Mouse (Mus musculus) lung, postnatal 0 days (tissue): ENCODE measurements around the gene Shroom2. TPM values are rescaled to one million over a fixed set of nuclear protein-coding genes. Genes with fewer than 3 reads are reported as not detected.

Source experiments
- ATAC-seq: fragments of 200-750 bp; cut with Nextera tagmentation; 2 replicates; pipeline ENCODE4 v1.8.0; 2017; ENCODE audit warnings: moderate library complexity
- DNase-seq: peaks from one replicate; pipeline ENCODE4 v3.0.0-alpha.2; 2016; ENCODE audit warnings: low spot score
- H3K27ac ChIP-seq: fragments of 300-500 bp; sonication (generic); 2 replicates; pipeline ENCODE4 v1.5.1; 2014; ENCODE audit warnings: antibody characterized with exemption, mild to moderate bottlenecking, low read length, mixed read lengths
- H3K27me3 ChIP-seq: fragments of 300-500 bp; sonication (generic); replicated peaks from 2 replicates; pipeline ENCODE4 v1.6.1; 2014; ENCODE audit warnings: low read length, mixed read lengths; ENCODE audit not compliant: insufficient read depth
- H3K36me3 ChIP-seq: fragments of 300-500 bp; sonication (generic); 2 replicates; pipeline ENCODE4 v1.6.1; 2014; ENCODE audit warnings: low read length, mixed read lengths; ENCODE audit not compliant: insufficient read depth
- H3K4me1 ChIP-seq: fragments of 300-500 bp; sonication (generic); 2 replicates; pipeline ENCODE4 v1.6.1; 2014; ENCODE audit warnings: antibody characterized with exemption, low read depth, low read length, mixed read lengths; ENCODE audit not compliant: insufficient read depth
- H3K4me2 ChIP-seq: fragments of 300-500 bp; sonication (generic); replicated peaks from 2 replicates; pipeline ENCODE4 v1.6.1; 2014; ENCODE audit warnings: low read depth, mild to moderate bottlenecking, low read length, moderate library complexity, mixed read lengths
- H3K4me3 ChIP-seq: fragments of 300-500 bp; sonication (generic); 2 replicates; pipeline ENCODE4 v1.5.1; 2014; ENCODE audit warnings: low read depth, low read length
- H3K9ac ChIP-seq: fragments of 300-500 bp; sonication (generic); replicated peaks from 2 replicates; pipeline ENCODE4 v1.6.1; 2014; ENCODE audit warnings: low read depth, mild to moderate bottlenecking
- H3K9me3 ChIP-seq: fragments of 300-500 bp; sonication (generic); 2 replicates; pipeline ENCODE4 v1.6.1; 2016; ENCODE audit warnings: low read length, mixed read lengths
- CTCF ChIP-seq: IDR thresholded peaks from 2 replicates; pipeline ENCODE4 v1.5.1; 2016; ENCODE audit warnings: antibody characterized with exemption, mild to moderate bottlenecking
- EP300 ChIP-seq: IDR thresholded peaks from 2 replicates; pipeline ENCODE4 v1.6.1; 2016; ENCODE audit warnings: antibody characterized with exemption, mild to moderate bottlenecking, control low read depth
- WGBS: fragments of 180-500 bp; shearing (Covaris S2); extraction: QIAGEN DNeasy Blood & Tissue Kit; methylation state at CpG from one replicate; pipeline ENCODE4 v1.1.7; 2014; 5-methylcytosine and 5-hydroxymethylcytosine counted together
- polyA plus RNA-seq: library from polyadenylated mRNA; unstranded; fragments of >200 nt; fragmentation: Nextera tagmentation; extraction: Ambion mirVana; gene quantifications from 2 replicates; pipeline ENCODE4 v1.2.1, GENCODE M21; 2015

Gene Shroom2
- polyA plus RNA-seq, 1 experiment from 2014 or later, result 5.8 TPM

- no peaks in the 10 kb centered on the region for H3K4me1 ChIP-seq
- no peak within 1 kb of the TSS for H3K9ac ChIP-seq
- no peak within 1 kb of the TSS for H3K27ac ChIP-seq
- no peaks in the 10 kb centered on the region for H3K9me3 ChIP-seq
- H3K4me3 ChIP-seq, result no peak within 1 kb of the TSS
- H3K4me2 ChIP-seq, result peak within 1 kb of the TSS; percentile 33
- 14% methylated on average over 25 of the region's 26 CpGs for WGBS
- no peaks in the 10 kb centered on the region for H3K27me3 ChIP-seq
- DNase-seq (peak; percentile 29), ATAC-seq (peak; percentile 67)
- no peaks in the 10 kb centered on the region for H3K36me3 ChIP-seq
- TF ChIP-seq CTCF, result no peak
- TF ChIP-seq EP300, result no peak
Observed at GRCm38 (mm10) chrX:152781720-152782403, 12.6 kb upstream of the Shroom2 start, which contains the start of gene Gpr143. TSS of gene Gpr143 (plus strand) at chrX:152781921.

GRCm38 (mm10) chrX:152769600-152770157, 414 bp upstream of the Shroom2 start:
- no peaks in the 10 kb centered on the region for H3K36me3 ChIP-seq
- ATAC-seq (peak; percentile 91), DNase-seq (peak; percentile 81)
- no peaks in the 10 kb centered on the region for H3K27me3 ChIP-seq
- no peak for TF ChIP-seq EP300
- TF ChIP-seq CTCF, result peak; percentile 40
- peak overlapping the region; percentile 54 for H3K4me2 ChIP-seq
- H3K4me3 ChIP-seq, result peak overlapping the region; percentile 61
- H3K4me1 ChIP-seq, result no peaks in the 10 kb centered on the region
- peak overlapping the region; percentile 86 for H3K27ac ChIP-seq
- peak overlapping the region; percentile 64 for H3K9ac ChIP-seq
- 10% methylated on average over 30 of the region's 48 CpGs for WGBS
- no peaks in the 10 kb centered on the region for H3K9me3 ChIP-seq

- no peak for ATAC-seq
- DNase-seq, result peak; percentile 28
- Histone ChIP-seq H3K9ac (no peak overlapping the region), H3K4me2 (no peak overlapping the region), H3K27ac (no peak overlapping the region), H3K36me3 (no peaks in the 10 kb centered on the region), H3K4me3 (no peak overlapping the region), H3K9me3 (no peaks in the 10 kb centered on the region), H3K4me1 (no peaks in the 10 kb centered on the region), H3K27me3 (no peaks in the 10 kb centered on the region)
- WGBS, result 36% methylated on average over 2 of the region's 2 CpGs
- TF ChIP-seq EP300 (no peak), CTCF (no peak)
Observed at GRCm38 (mm10) chrX:152764171-152764570, 5.1 kb downstream of the Shroom2 start.

GRCm38 (mm10) chrX:152762855-152763254, 6.4 kb downstream of the Shroom2 start:
- Histone ChIP-seq H3K4me2 (no peak overlapping the region), H3K9me3 (no peaks in the 10 kb centered on the region), H3K27ac (no peak overlapping the region), H3K4me1 (no peaks in the 10 kb centered on the region), H3K27me3 (no peaks in the 10 kb centered on the region), H3K36me3 (no peaks in the 10 kb centered on the region), H3K9ac (no peak overlapping the region), H3K4me3 (no peak overlapping the region)
- DNase-seq, result no peak
- no peak for ATAC-seq
- WGBS, result 78% methylated on average over 2 of the region's 2 CpGs
- TF ChIP-seq EP300 (no peak), CTCF (no peak)

GRCm38 (mm10) chrX:152762437-152762836, 6.8 kb downstream of the Shroom2 start:
- no peaks in the 10 kb centered on the region for H3K4me1 ChIP-seq
- H3K27me3 ChIP-seq, result no peaks in the 10 kb centered on the region
- H3K4me3 ChIP-seq, result no peak overlapping the region
- no peak overlapping the region for H3K9ac ChIP-seq
- DNase-seq (no peak), ATAC-seq (no peak)
- H3K27ac ChIP-seq, result no peak overlapping the region
- no peaks in the 10 kb centered on the region for H3K36me3 ChIP-seq
- 52% methylated on average over 2 of the region's 2 CpGs for WGBS
- no peaks in the 10 kb centered on the region for H3K9me3 ChIP-seq
- no peak overlapping the region for H3K4me2 ChIP-seq
- TF ChIP-seq CTCF, result no peak
- TF ChIP-seq EP300, result no peak

GRCm38 (mm10) chrX:152756293-152756692, 13.0 kb downstream of the Shroom2 start:
- no peak for DNase-seq
- Histone ChIP-seq H3K4me3 (no peak overlapping the region), H3K4me2 (no peak overlapping the region), H3K9ac (no peak overlapping the region), H3K9me3 (no peaks in the 10 kb centered on the region), H3K27ac (no peak overlapping the region), H3K36me3 (no peaks in the 10 kb centered on the region), H3K27me3 (no peaks in the 10 kb centered on the region), H3K4me1 (no peaks in the 10 kb centered on the region)
- ATAC-seq, result no peak
- TF ChIP-seq CTCF, result no peak
- TF ChIP-seq EP300, result no peak
- 87% methylated on average over 5 of the region's 5 CpGs for WGBS
